Mouse (Mus musculus) cerebellum, adult 9-10 months (tissue): ENCODE measurements around the gene Hist1h2bm.
"Not testable (repeated sequence)": the region's sequence is repeated elsewhere in the genome, so short reads cannot be mapped to it uniquely, and the experiment has no call there.

Experiments used
- DNase-seq: peaks from one replicate; pipeline ENCODE4 v3.0.0; 2022

Hist1h2bm gene

DNA sequence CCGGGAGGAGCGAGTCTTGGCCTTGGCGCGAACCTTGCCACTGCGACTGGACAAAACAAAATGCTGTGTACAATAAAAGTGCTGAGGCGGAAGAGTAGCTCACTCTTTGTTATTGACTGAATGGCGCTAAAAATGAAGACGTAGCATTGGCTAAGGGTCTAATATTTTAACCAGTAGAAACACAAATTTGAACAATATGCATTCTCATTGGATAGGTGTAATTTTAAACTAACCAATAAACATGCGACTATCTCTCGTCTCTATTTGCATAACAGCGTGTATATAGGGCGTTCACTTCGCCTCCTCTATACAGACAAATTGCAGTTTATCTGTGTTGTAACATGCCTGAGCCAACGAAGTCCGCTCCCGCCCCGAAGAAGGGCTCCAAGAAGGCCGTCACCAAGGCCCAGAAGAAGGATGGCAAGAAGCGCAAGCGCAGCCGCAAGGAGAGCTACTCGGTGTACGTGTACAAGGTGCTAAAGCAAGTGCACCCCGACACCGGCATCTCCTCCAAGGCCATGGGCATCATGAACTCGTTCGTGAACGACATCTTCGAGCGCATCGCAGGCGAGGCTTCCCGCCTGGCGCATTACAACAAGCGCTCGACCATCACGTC is at the start of gene Hist1h2bm:
TSS of gene Hist1h2bm (plus strand) at position 288 of the 616 bp plus-strand sequence.
- peak; percentile 94 for DNase-seq

DNA sequence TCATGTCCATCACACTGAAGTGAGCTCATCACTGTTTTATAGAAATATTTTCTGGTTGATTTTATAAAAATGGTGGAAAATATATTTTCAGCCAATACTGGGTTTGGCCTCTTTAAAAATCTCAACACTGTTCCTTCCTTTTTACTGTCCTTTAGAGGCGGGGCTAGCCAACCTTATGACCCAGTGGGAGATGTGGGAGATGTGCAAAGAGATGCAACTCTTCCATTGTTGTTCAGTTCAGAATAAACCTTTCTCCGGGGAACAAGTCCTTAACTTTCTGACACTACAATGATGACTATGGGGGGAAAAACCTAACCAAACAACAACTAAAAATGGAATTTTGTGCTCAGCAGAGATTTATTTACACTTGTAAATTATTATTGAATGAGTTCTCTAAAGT is 44.5 kb upstream of the Hist1h2bm start, which contains the start of gene Olfr1360:
TSS of gene Olfr1360 (minus strand) at position 101 of the 400 bp plus-strand sequence.
- DNase-seq = no peak

- no peak for DNase-seq
Observed at GRCm38 (mm10) chr13:21697811-21698210, 24.0 kb upstream of the Hist1h2bm start, which contains the start of gene Olfr1359. Gene Olfr1359, plus strand, starts transcription at chr13:21698111.

- DNase-seq = no peak
Observed at GRCm38 (mm10) chr13:21706669-21707068, 15.2 kb upstream of the Hist1h2bm start.

DNA sequence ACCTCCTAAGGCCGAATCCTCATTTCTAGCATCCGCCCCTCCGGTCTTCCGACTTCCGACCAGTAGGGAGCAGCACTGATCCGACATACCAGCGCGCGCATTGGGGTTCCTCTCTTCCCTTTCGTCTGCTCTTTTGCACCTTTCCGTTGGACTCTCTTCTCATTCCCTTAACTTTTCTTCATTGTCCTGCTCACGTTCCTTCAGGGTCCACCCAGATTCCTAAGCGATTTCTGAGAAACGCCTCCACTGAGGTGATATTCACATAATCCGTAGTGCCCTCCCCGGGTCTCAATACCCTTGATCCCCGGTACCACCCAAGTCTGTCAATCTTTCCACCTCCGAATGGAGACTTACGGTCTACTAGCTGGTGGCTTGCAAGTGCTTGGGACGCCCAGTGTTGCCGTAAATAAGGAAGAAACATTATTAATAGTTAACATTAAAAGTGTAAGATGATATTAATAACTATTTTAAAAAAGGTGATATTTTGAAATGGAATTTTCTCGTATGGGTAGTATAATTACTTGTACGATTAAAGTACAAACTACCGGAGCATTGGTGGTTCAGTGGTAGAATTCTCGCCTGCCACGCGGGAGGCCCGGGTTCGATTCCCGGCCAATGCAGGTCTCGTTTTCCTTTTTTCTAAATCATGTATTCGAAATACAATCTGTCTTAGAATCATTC is 11.7 kb upstream of the Hist1h2bm start:
- DNase-seq = peak; percentile 91

DNA sequence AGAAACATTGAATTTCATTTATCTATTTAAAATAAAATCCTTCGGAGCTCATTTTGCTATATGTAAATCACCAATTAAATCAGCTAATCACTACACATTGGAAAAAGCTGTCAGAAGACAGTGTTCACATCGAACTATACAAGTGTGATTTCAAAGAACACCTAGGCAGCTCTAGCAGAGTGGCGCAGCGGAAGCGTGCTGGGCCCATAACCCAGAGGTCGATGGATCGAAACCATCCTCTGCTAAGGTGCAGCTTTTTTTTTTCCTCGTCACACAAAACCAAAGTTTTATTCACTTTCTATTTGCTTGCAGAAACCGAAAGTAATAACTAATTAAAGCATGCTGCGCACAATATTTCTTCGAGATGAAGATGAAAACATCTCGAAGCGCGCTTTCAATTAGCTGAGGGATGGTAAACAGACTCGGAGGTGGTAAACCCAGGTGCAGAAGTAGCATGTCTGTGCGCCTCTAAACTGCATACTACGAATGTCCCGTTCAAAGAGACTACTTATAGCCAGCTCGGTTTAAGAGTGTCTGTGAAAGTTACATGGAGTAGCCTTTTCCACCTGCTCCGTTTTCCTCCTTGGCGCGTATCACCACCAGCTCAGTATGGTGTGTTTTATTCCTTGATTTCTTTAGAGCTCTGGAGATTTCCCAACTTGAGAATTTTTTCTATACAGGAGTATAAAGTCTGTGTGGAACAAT is 10.9 kb upstream of the Hist1h2bm start:
- peak; percentile 89 for DNase-seq

DNA sequence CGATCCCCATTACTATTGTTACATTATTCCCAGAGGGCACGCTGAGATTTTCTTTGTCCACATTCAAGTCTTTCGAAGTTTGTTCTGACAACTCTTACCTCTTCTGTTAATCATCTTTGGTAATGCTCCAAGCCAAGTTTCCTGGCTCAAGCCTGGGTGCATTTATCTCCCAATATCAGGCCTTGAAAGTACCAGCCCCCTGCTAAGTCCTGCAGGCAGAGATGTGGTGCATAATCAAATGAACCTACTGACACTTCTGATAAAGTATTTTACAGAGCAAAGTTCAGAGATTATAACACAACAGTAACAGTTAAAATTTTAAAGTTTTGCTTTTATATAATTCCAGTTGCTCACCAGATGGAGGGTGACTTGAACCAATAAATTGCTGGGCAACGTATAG is 10.1 kb upstream of the Hist1h2bm start:
- no peak for DNase-seq

DNA sequence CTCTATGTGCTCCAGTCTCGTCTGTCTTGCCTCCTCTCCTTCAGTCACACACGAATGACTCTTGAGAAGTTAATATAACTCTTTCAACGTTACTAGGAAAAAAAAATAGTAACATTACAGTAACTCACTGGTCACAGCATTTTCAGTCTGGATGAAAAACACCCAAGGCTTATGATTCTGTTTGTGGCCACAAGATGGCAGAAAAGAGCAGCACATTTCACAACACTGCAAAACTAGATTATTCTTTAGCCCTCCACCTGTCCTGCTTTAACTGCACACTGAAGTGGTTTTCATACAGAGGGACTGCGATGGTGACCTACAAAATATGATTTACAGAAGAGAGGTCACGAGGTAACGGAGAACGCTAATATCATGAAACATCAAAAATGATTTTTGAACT is 7.1 kb upstream of the Hist1h2bm start:
- DNase-seq = peak; percentile 84

- no peak for DNase-seq
Observed at GRCm38 (mm10) chr13:21715131-21715863, 6.5 kb upstream of the Hist1h2bm start.

- DNase-seq = peak; percentile 97
Observed at GRCm38 (mm10) chr13:21715864-21716539, 5.8 kb upstream of the Hist1h2bm start, which contains the start of the genes Hist1h2bl and Hist1h2ai. Gene Hist1h2bl, minus strand, starts transcription at chr13:21716143. Gene Hist1h2ai, plus strand, starts transcription at chr13:21716422.

GRCm38 (mm10) chr13:21716540-21717391 is 5.1 kb upstream of the Hist1h2bm start:
- peak; percentile 50 for DNase-seq

DNA sequence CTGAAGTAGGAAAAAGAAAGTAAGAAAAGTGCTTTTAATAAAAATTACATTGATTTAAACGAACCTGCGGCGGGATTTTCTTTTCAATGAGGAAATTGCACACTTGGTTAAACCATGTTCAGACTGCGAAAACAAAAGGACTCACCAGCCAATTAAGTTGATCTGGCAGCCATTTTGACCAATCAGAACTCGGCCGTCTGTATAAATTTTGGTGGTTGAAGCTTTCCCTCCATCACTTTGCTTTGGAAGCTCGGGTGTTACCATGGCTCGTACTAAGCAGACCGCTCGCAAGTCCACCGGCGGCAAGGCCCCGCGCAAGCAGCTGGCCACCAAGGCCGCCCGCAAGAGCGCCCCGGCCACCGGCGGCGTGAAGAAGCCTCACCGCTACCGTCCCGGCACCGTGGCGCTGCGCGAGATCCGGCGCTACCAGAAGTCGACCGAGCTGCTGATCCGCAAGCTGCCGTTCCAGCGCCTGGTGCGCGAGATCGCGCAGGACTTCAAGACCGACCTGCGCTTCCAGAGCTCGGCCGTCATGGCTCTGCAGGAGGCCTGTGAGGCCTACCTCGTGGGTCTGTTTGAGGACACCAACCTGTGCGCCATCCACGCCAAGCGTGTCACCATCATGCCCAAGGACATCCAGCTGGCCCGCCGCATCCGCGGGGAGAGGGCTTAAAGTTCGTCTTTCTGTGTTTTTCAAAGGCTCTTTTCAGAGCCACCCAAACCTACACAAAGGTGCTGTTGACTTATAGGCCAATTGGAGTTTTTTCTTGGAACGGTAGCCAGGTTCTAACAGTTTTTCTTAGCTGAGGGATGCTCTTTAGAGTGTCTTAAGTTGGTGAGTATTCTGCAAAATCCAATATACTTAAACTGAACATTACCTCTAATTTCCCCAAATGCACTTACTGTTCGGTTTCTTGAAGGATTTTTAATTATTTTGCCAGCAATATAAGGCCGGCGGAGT is 4.2 kb upstream of the Hist1h2bm start, which contains the start of gene Hist1h3h:
TSS of gene Hist1h3h (plus strand) at position 263 of the 961 bp plus-strand sequence.
- DNase-seq = peak; percentile 90

- no peak for DNase-seq
Observed at GRCm38 (mm10) chr13:21718381-21719080, 3.3 kb upstream of the Hist1h2bm start.

GRCm38 (mm10) chr13:21721107-21721756 is 612 bp upstream of the Hist1h2bm start:
- DNase-seq = not testable (repeated sequence)

- DNase-seq = no peak
Observed at GRCm38 (mm10) chr13:21722373-21722925, 605 bp downstream of the Hist1h2bm start.

GRCm38 (mm10) chr13:21722993-21723836 is 1.4 kb downstream of the Hist1h2bm start:
- no peak for DNase-seq

DNA sequence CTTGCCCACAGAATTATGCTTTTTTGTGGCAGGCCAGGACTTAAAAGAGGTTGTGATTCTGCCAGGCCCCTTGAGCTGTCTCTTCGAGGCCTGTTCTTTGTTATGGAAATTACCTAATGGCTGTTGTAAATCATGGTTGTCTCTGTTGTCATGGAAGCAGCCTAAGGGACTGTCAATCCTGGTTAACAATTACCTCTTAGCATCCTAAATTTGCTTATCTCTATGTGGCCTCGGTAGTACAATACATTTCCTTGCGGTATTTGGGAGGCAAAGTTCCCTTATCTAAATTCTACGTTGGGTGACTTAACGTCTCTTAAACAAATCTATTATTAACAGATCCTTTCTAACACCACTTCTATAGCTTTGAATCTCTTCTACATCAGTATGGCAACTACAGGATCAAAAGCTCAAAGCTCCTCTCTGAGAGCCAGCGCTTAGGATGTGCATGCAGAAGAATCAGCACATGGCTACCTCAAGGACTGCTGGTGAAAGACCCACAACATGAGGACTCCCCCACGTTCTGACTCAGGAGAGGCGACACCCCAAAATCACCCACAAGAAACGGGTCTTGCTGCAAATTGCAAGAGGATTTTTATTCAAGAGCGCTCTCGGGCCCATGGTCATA is 6.2 kb downstream of the Hist1h2bm start:
- DNase-seq = no peak
